Comparison of ENCODE assay signal across 8 mouse cellular contexts in the genomic region with DNA sequence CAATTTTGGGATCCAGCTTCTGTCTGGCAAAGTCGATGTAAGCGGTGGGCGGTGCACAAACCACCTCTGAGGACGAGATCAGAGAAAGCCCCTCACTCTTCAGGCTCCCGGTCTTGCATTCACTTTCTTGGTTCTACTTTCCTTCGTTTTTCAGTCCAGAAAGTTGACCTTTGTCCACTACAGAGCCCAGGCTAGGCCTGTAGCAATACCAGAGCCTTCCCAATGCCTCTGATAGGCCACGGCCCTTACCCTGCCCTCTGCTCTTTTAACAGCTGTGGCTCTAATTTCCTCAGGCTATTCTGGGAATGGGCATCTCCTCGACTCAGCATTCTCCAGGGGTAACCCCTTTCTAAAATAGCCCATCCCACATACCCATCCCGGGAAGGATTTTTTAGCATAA. TPM values are rescaled to one million over a fixed set of nuclear protein-coding genes. Genes with fewer than 3 reads are reported as not detected.
DNase-seq lines count a peak whose midpoint lies in the region; ATAC-seq lines count a peak whose summit lies in the region.

No protein-coding gene starts in this region.

- peaks cover 34% of the 10 kb centered on the region for H3K4me1 ChIP-seq in heart, embryonic 11.5 days (ENCODE audit: control insufficient read depth, insufficient read depth, low read length)
- H3K4me1 ChIP-seq in hindbrain, embryonic 11.5 days (replicated peaks; ENCODE audit: control insufficient read depth, insufficient read depth, low read length), result peaks cover 17% of the 10 kb centered on the region

- no peak for ATAC-seq in heart, embryonic 11.5 days (replicated peaks; ENCODE audit: insufficient number of reproducible peaks, low FRiP score, low TSS enrichment)
- ATAC-seq in hindbrain, embryonic 11.5 days (ENCODE audit: low FRiP score), result no peak
- ATAC-seq in frontal cortex, adult (ENCODE audit: low TSS enrichment), result no peak

- H3K4me2 ChIP-seq in heart, embryonic 11.5 days, result peak overlapping the region; percentile 90
- H3K4me2 ChIP-seq in hindbrain, embryonic 11.5 days (replicated peaks; ENCODE audit: low read depth, low read length), result peak overlapping the region; percentile 80

- H3K79me2 ChIP-seq in macrophage (ENCODE audit: inconsistent target), result peaks cover 50% of the 10 kb centered on the region

- peak overlapping the region; percentile 90 for H3K4me3 ChIP-seq in heart, embryonic 11.5 days (ENCODE audit: low read depth, low read length)
- peak overlapping the region; percentile 72 for H3K4me3 ChIP-seq in hindbrain, embryonic 11.5 days (ENCODE audit: low read depth, low read length)
- peak overlapping the region; percentile 85 for H3K4me3 ChIP-seq in macrophage (ENCODE audit: inconsistent target)

- no peaks in the 10 kb centered on the region for H3K27me3 ChIP-seq in heart, embryonic 11.5 days (ENCODE audit: control insufficient read depth, insufficient read depth, low read length)
- H3K27me3 ChIP-seq in hindbrain, embryonic 11.5 days (ENCODE audit: control insufficient read depth, insufficient read depth, low read length), result no peaks in the 10 kb centered on the region

- WGBS in heart, embryonic 11.5 days (ENCODE audit: insufficient replicate concordance), result 16% methylated on average over 9 of the region's 9 CpGs
- WGBS in hindbrain, embryonic 11.5 days, result 26% methylated on average over 9 of the region's 9 CpGs
- 50% methylated on average over 9 of the region's 9 CpGs for WGBS in macrophage (ENCODE audit: missing documents)

- H3K36me3 ChIP-seq in heart, embryonic 11.5 days (ENCODE audit: control insufficient read depth, insufficient read depth, low read length), result peaks cover 32% of the 10 kb centered on the region
- peaks cover 3% of the 10 kb centered on the region; the same call in 1 of the 2 replicates for H3K36me3 ChIP-seq in hindbrain, embryonic 11.5 days (ENCODE audit: control insufficient read depth, insufficient read depth, low read length)
- H3K36me3 ChIP-seq in macrophage (ENCODE audit: inconsistent target), result peaks cover 33% of the 10 kb centered on the region; the same call in 1 of the 2 replicates

- intact Hi-C loops in heart, postnatal 36 days (cut with DNase I), result no loop called here

- DNase-seq in heart, postnatal 36 days, result no peak
- peak; percentile 66 for DNase-seq in adipocyte (ENCODE audit: low spot score)
- no peak for DNase-seq in hindbrain, embryonic 11.5 days (ENCODE audit: low spot score)
- DNase-seq in ovary, postnatal 10 days (ENCODE audit: low spot score), result no peak
- no peak for DNase-seq in MN1 (ENCODE audit: low spot score)

- H3K9me3 ChIP-seq in heart, embryonic 11.5 days (replicated peaks; ENCODE audit: control insufficient read depth, low read length), result no peaks in the 10 kb centered on the region
- H3K9me3 ChIP-seq in hindbrain, embryonic 11.5 days (ENCODE audit: control insufficient read depth, low read length), result no peaks in the 10 kb centered on the region

- H3K9ac ChIP-seq in heart, embryonic 11.5 days (ENCODE audit: low read depth, low read length), result peak overlapping the region; percentile 98
- peak overlapping the region; percentile 73 for H3K9ac ChIP-seq in hindbrain, embryonic 11.5 days (ENCODE audit: low read depth, low read length)

- H3K27ac ChIP-seq in heart, embryonic 11.5 days (ENCODE audit: low read depth, low read length), result peak overlapping the region; percentile 98
- peak overlapping the region; percentile 72; the same call in 1 of the 2 replicates for H3K27ac ChIP-seq in hindbrain, embryonic 11.5 days (ENCODE audit: low read depth, low read length)
- H3K27ac ChIP-seq in macrophage, result peak overlapping the region; percentile 94

RNA-seq across cellular contexts. Expression of gene Tpi1, which starts 1.2 kb away (rescaled TPM):
- 1,419 and 1,543 TPM in 2 replicates for polyA plus RNA-seq in heart, embryonic 11.5 days (2014; fragmentation: Nextera tagmentation; extraction: Ambion mirVana)
- total RNA-seq in heart, postnatal 36 days (2021), result 100 to 1,000 TPM; 830 to 887 TPM
- polyA plus RNA-seq in hindbrain, embryonic 11.5 days (2014; fragmentation: Nextera tagmentation; extraction: Ambion mirVana), result 618 and 653 TPM in 2 replicates
- total RNA-seq in macrophage (2018; cell fraction: chromatin; rRNA removed), result 100 to 1,000 TPM in 1 of 26 experiments, 10 to 100 TPM in 25; 11.1 to 110 (median 37.3) TPM
- total RNA-seq in macrophage (2018; cell fraction: cytosol; rRNA removed), result 100 to 1,000 TPM; 189 to 306 (median 240) TPM
- total RNA-seq in macrophage (2018; cell fraction: nucleus; rRNA removed), result 100 to 1,000 TPM in 2 of 26 experiments, 10 to 100 TPM in 24; 37.9 to 113 (median 59.9) TPM
- polyA plus RNA-seq in macrophage (2018), result 195 to 347 TPM (median 203 TPM) in 3 replicates

RNA-seq across cellular contexts. Expression of gene Spsb2, which starts 4.4 kb away (rescaled TPM):
- 4.5 and 6.6 TPM in 2 replicates for polyA plus RNA-seq in heart, embryonic 11.5 days (2014; fragmentation: Nextera tagmentation; extraction: Ambion mirVana)
- total RNA-seq in heart, postnatal 36 days (2021), result 1 to 10 TPM; 3.6 to 4.9 TPM
- polyA plus RNA-seq in hindbrain, embryonic 11.5 days (2014; fragmentation: Nextera tagmentation; extraction: Ambion mirVana), result 4.8 and 6.7 TPM in 2 replicates
- total RNA-seq in macrophage (2018; cell fraction: chromatin; rRNA removed), result 10 to 100 TPM in 16 of 26 experiments, 1 to 10 TPM in 10; 3.8 to 57.7 (median 13.4) TPM
- 10 to 100 TPM; 13.6 to 65.5 (median 43.0) TPM for total RNA-seq in macrophage (2018; cell fraction: cytosol; rRNA removed)
- 10 to 100 TPM in 24 of 26 experiments, 1 to 10 TPM in 2; 7.9 to 47.7 (median 21.7) TPM for total RNA-seq in macrophage (2018; cell fraction: nucleus; rRNA removed)
- 24.2 to 48.9 TPM (median 43.2 TPM) in 3 replicates for polyA plus RNA-seq in macrophage (2018)

RNA-seq across cellular contexts. Expression of gene Usp5, which starts 16.4 kb away (rescaled TPM):
- 87.3 and 98.3 TPM in 2 replicates for polyA plus RNA-seq in heart, embryonic 11.5 days (2014; fragmentation: Nextera tagmentation; extraction: Ambion mirVana)
- total RNA-seq in heart, postnatal 36 days (2021), result 10 to 100 TPM; 74.0 to 85.5 TPM
- polyA plus RNA-seq in hindbrain, embryonic 11.5 days (2014; fragmentation: Nextera tagmentation; extraction: Ambion mirVana), result 127 and 134 TPM in 2 replicates
- 100 to 1,000 TPM in 20 of 26 experiments, 10 to 100 TPM in 6; 66.7 to 281 (median 189) TPM for total RNA-seq in macrophage (2018; cell fraction: chromatin; rRNA removed)
- total RNA-seq in macrophage (2018; cell fraction: cytosol; rRNA removed), result 10 to 100 TPM; 48.4 to 91.4 (median 73.8) TPM
- total RNA-seq in macrophage (2018; cell fraction: nucleus; rRNA removed), result 100 to 1,000 TPM in 14 of 26 experiments, 10 to 100 TPM in 12; 56.7 to 205 (median 107) TPM
- 61.4 to 91.7 TPM (median 71.1 TPM) in 3 replicates for polyA plus RNA-seq in macrophage (2018)

RNA-seq across cellular contexts. Expression of gene Cdca3, which starts 16.5 kb away (rescaled TPM):
- polyA plus RNA-seq in heart, embryonic 11.5 days (2014; fragmentation: Nextera tagmentation; extraction: Ambion mirVana), result 137 and 153 TPM in 2 replicates
- total RNA-seq in heart, postnatal 36 days (2021), result under 1 TPM; 0.49 to 0.83 TPM
- 185 and 193 TPM in 2 replicates for polyA plus RNA-seq in hindbrain, embryonic 11.5 days (2014; fragmentation: Nextera tagmentation; extraction: Ambion mirVana)
- total RNA-seq in macrophage (2018; cell fraction: chromatin; rRNA removed), result 10 to 100 TPM in 2 of 26 experiments, 1 to 10 TPM in 18, under 1 TPM in 6; 0.40 to 17.0 (median 2.5) TPM
- 10 to 100 TPM in 2 of 26 experiments, 1 to 10 TPM in 24; 1.4 to 11.8 (median 3.6) TPM for total RNA-seq in macrophage (2018; cell fraction: cytosol; rRNA removed)
- 10 to 100 TPM in 1 of 26 experiments, 1 to 10 TPM in 23, under 1 TPM in 2; 0.63 to 19.1 (median 3.1) TPM for total RNA-seq in macrophage (2018; cell fraction: nucleus; rRNA removed)
- polyA plus RNA-seq in macrophage (2018), result 3.2 to 22.0 TPM (median 8.6 TPM) in 3 replicates

RNA-seq across cellular contexts. Expression of gene Gnb3, which starts 27.2 kb away (rescaled TPM):
- polyA plus RNA-seq in heart, embryonic 11.5 days (2014; fragmentation: Nextera tagmentation; extraction: Ambion mirVana), result 5.4 and 6.6 TPM in 2 replicates
- 1 to 10 TPM; 5.1 to 5.9 TPM for total RNA-seq in heart, postnatal 36 days (2021)
- 0.22 and 0.64 TPM in 2 replicates for polyA plus RNA-seq in hindbrain, embryonic 11.5 days (2014; fragmentation: Nextera tagmentation; extraction: Ambion mirVana)
- total RNA-seq in macrophage (2018; cell fraction: chromatin; rRNA removed), result 10 to 100 TPM in 1 of 26 experiments, 1 to 10 TPM in 16, under 1 TPM in 6, not detected in 3; 0.50 to 10.1 (median 2.0) TPM
- under 1 TPM in 10 of 26 experiments, not detected in 16; 0.09 to 0.48 (median 0.13) TPM for total RNA-seq in macrophage (2018; cell fraction: cytosol; rRNA removed)
- 1 to 10 TPM in 18 of 26 experiments, under 1 TPM in 7, not detected in 1; 0.26 to 8.7 (median 1.4) TPM for total RNA-seq in macrophage (2018; cell fraction: nucleus; rRNA removed)
- polyA plus RNA-seq in macrophage (2018), result 0.27 TPM in 1 of 3 replicates, not detected in the others
